Mouse (Mus musculus): ENCODE data around the gene Cotl1. TPM values are rescaled to one million over a fixed set of nuclear protein-coding genes. Genes with fewer than 3 reads are reported as not detected.

Gene Cotl1
- total RNA-seq, 2 experiments from 2014 or later: 129 to 134 TPM

Other genes starting within 250 kb of the Cotl1 start
- gene Taf1c, start 235.3 kb downstream of the Cotl1 start, total RNA-seq (2021): 10 to 100 TPM; 12.5 to 13.0 TPM
- gene Adad2, start 227.8 kb downstream of the Cotl1 start, total RNA-seq (2021): under 1 TPM in 1 of 2 experiments, not detected in 1; 0.25 TPM
- 1 to 10 TPM in 1 of 2 experiments, under 1 TPM in 1; 0.91 to 1.1 TPM for gene Kcng4, start 204.9 kb downstream of the Cotl1 start, total RNA-seq (2021)
- gene Wfdc1, start 174.2 kb downstream of the Cotl1 start, total RNA-seq (2021): 1 to 10 TPM; 5.1 to 5.2 TPM
- gene Atp2c2, start 140.5 kb downstream of the Cotl1 start, total RNA-seq (2021): 1 to 10 TPM; 1.8 to 2.0 TPM
- gene Tldc1, start 62.1 kb downstream of the Cotl1 start, total RNA-seq (2021): 10 to 100 TPM; 16.3 to 18.3 TPM
- gene Klhl36, start 21.7 kb upstream of the Cotl1 start, total RNA-seq (2021): 1 to 10 TPM; 7.4 to 9.3 TPM
- gene Usp10, start 69.8 kb upstream of the Cotl1 start, total RNA-seq (2021): 100 to 1,000 TPM in 1 of 2 experiments, 10 to 100 TPM in 1; 94.9 to 104 TPM
- gene Gm20388, start 70.3 kb upstream of the Cotl1 start, total RNA-seq (2021): not detected
- gene Crispld2, start 151.9 kb upstream of the Cotl1 start, total RNA-seq (2021): 1 to 10 TPM; 2.2 to 2.9 TPM